Mouse (Mus musculus): Measurements from ENCODE around the gene Rnf135. TPM values are rescaled to one million over a fixed set of nuclear protein-coding genes. Genes with fewer than 3 reads are reported as not detected.
"Not testable (repeated sequence)": the region's sequence is repeated elsewhere in the genome, so short reads cannot be mapped to it uniquely, and the experiment has no call there.

Gene Rnf135
- polyA plus RNA-seq, 1 experiment, result 4.9 TPM

DNA sequence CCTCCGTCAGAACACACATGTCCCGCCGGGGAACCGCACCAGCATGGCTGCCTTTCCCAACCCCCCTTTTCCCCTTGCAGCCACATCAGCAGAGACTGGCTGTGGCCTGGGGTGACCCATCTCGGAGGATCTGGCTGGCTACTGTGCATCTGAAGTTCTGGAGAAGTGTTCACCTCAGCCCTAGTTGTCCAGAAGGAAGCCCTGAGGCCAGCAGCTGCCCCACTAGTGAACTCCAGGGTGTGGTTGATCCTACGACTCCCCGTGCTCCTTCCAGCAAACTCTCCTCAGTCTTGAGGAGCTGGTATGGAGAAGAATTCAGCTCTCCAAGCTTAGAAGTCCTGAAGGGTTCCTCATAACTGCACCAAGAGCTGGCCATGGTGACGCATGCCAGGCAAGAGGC, 5.3 kb upstream of the Rnf135 start:
- H3K27me3 ChIP-seq (ENCODE audit: control insufficient read depth, insufficient read depth, low read length), result no peaks in the 10 kb centered on the region
- peaks cover 4% of the 10 kb centered on the region; the same call in 1 of the 2 replicates for H3K4me1 ChIP-seq (replicated peaks; ENCODE audit: control insufficient read depth, insufficient read depth, low read length)
- H3K36me3 ChIP-seq (ENCODE audit: control insufficient read depth, insufficient read depth, low read length), result no peaks in the 10 kb centered on the region
- no peak overlapping the region for H3K4me3 ChIP-seq (ENCODE audit: control insufficient read depth, insufficient read depth, low read length)
- H3K27ac ChIP-seq (ENCODE audit: control insufficient read depth, insufficient read depth, low read length), result no peak overlapping the region
- TF ChIP-seq CTCF (IDR thresholded peaks at IDR 0.05; ENCODE audit: borderline replicate concordance, control insufficient read depth, extremely low read depth, insufficient read depth, low read length, poor library complexity) (no peak), POLR2A (IDR thresholded peaks at IDR 0.05; ENCODE audit: control insufficient read depth, extremely low read depth, insufficient read depth, low read length, poor library complexity) (no peak)
- DNase-seq, result no peak
- 91% methylated on average over 8 of the region's 8 CpGs for WGBS

DNA sequence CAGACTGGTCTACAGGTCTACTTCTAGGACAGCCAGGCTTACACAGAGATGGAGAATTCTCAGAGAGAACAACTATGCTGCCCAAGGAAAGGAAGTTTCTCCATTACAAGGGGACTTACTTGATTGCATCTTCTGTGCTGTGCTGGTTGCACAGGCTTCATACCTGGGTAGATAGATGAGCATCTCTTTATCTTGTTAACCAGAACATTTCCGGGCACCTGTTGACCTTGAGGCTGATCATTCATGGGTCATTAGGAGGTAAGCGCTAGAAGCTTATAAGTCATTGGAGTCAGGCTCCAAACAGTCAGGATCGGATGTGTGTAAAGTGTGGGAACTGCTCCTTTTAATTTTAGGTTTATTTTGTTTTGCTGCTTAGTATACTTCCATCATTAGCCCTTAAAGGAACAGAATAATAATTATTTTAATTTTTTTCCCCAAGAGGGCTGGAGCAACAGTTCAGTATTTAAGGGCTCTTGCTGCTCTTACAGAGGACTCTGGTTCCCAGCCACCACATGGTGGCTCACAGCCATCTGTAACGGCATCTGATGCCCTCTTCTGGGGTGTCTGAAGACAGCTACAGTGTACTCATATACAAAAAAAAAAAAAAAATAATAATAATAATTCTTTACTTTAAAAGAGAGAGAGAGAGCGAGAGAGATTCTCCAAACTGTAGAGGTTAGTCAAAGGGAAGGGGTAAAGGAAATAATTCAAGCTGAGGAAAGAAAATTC, 2.5 kb upstream of the Rnf135 start:
- DNase-seq, result no peak
- WGBS, result 79% methylated on average over 5 of the region's 5 CpGs
- Histone ChIP-seq H3K4me3 (ENCODE audit: control insufficient read depth, insufficient read depth, low read length) (no peak overlapping the region), H3K27me3 (ENCODE audit: control insufficient read depth, insufficient read depth, low read length) (no peaks in the 10 kb centered on the region), H3K4me1 (replicated peaks; ENCODE audit: control insufficient read depth, insufficient read depth, low read length) (peaks cover 4% of the 10 kb centered on the region; the same call in 1 of the 2 replicates), H3K27ac (ENCODE audit: control insufficient read depth, insufficient read depth, low read length) (no peak overlapping the region), H3K36me3 (ENCODE audit: control insufficient read depth, insufficient read depth, low read length) (no peaks in the 10 kb centered on the region)
- TF ChIP-seq CTCF (IDR thresholded peaks at IDR 0.05; ENCODE audit: borderline replicate concordance, control insufficient read depth, extremely low read depth, insufficient read depth, low read length, poor library complexity), result no peak
- TF ChIP-seq POLR2A (IDR thresholded peaks at IDR 0.05; ENCODE audit: control insufficient read depth, extremely low read depth, insufficient read depth, low read length, poor library complexity), result no peak

- H3K4me1 ChIP-seq (replicated peaks; ENCODE audit: control insufficient read depth, insufficient read depth, low read length); DNase-seq; H3K27ac ChIP-seq (ENCODE audit: control insufficient read depth, insufficient read depth, low read length); H3K27me3 ChIP-seq (ENCODE audit: control insufficient read depth, insufficient read depth, low read length); H3K36me3 ChIP-seq (ENCODE audit: control insufficient read depth, insufficient read depth, low read length): not testable (repeated sequence)
- H3K4me3 ChIP-seq (ENCODE audit: control insufficient read depth, insufficient read depth, low read length), result peak overlapping the region; percentile 71
- WGBS, result 36% methylated on average over 12 of the region's 12 CpGs
Observed at GRCm38 (mm10) chr11:80183054-80183704, 472 bp upstream of the Rnf135 start.

GRCm38 (mm10) chr11:80184531-80185071, 950 bp downstream of the Rnf135 start:
- 85% methylated on average over 6 of the region's 6 CpGs for WGBS
- Histone ChIP-seq H3K4me3 (ENCODE audit: control insufficient read depth, insufficient read depth, low read length) (no peak overlapping the region), H3K27ac (ENCODE audit: control insufficient read depth, insufficient read depth, low read length) (no peak overlapping the region)

GRCm38 (mm10) chr11:80185441-80185976, 1.9 kb downstream of the Rnf135 start:
- not testable (repeated sequence) for H3K27me3 ChIP-seq (ENCODE audit: control insufficient read depth, insufficient read depth, low read length); DNase-seq; H3K4me3 ChIP-seq (ENCODE audit: control insufficient read depth, insufficient read depth, low read length); H3K27ac ChIP-seq (ENCODE audit: control insufficient read depth, insufficient read depth, low read length); H3K4me1 ChIP-seq (replicated peaks; ENCODE audit: control insufficient read depth, insufficient read depth, low read length); H3K36me3 ChIP-seq (ENCODE audit: control insufficient read depth, insufficient read depth, low read length)
- 79% methylated on average over 5 of the region's 5 CpGs for WGBS

More at GRCm38 (mm10) chr11:80184531-80185071, 950 bp downstream of the Rnf135 start:
- no peak for TF ChIP-seq POLR2A (IDR thresholded peaks at IDR 0.05; ENCODE audit: control insufficient read depth, extremely low read depth, insufficient read depth, low read length, poor library complexity)
- Histone ChIP-seq H3K36me3 (ENCODE audit: control insufficient read depth, insufficient read depth, low read length) (no peaks in the 10 kb centered on the region), H3K4me1 (replicated peaks; ENCODE audit: control insufficient read depth, insufficient read depth, low read length) (no peaks in the 10 kb centered on the region), H3K27me3 (ENCODE audit: control insufficient read depth, insufficient read depth, low read length) (no peaks in the 10 kb centered on the region)
- no peak for DNase-seq

- Histone ChIP-seq H3K4me1 (replicated peaks; ENCODE audit: control insufficient read depth, insufficient read depth, low read length) (no peaks in the 10 kb centered on the region), H3K27me3 (ENCODE audit: control insufficient read depth, insufficient read depth, low read length) (no peaks in the 10 kb centered on the region), H3K27ac (ENCODE audit: control insufficient read depth, insufficient read depth, low read length) (no peak overlapping the region), H3K4me3 (ENCODE audit: control insufficient read depth, insufficient read depth, low read length) (no peak overlapping the region), H3K36me3 (ENCODE audit: control insufficient read depth, insufficient read depth, low read length) (no peaks in the 10 kb centered on the region)
- DNase-seq, result no peak
- TF ChIP-seq POLR2A (IDR thresholded peaks at IDR 0.05; ENCODE audit: control insufficient read depth, extremely low read depth, insufficient read depth, low read length, poor library complexity) (no peak), CTCF (IDR thresholded peaks at IDR 0.05; ENCODE audit: borderline replicate concordance, control insufficient read depth, extremely low read depth, insufficient read depth, low read length, poor library complexity) (no peak)
- 93% methylated on average over 4 of the region's 4 CpGs for WGBS
Observed at GRCm38 (mm10) chr11:80190280-80190679, 6.6 kb downstream of the Rnf135 start.
